Mouse (Mus musculus): ENCODE measurements around the gene Fbxw11.

GRCm38 (mm10) chr11:32676777-32677176, 34.3 kb downstream of the Fbxw11 start:
- no peak for TF ChIP-seq CTCF (IDR thresholded peaks at IDR 0.05; ENCODE audit: borderline replicate concordance, control insufficient read depth, extremely low read depth, insufficient read depth, low read length, poor library complexity)
- no peak for TF ChIP-seq POLR2A (IDR thresholded peaks at IDR 0.05; ENCODE audit: control insufficient read depth, extremely low read depth, insufficient read depth, low read length, poor library complexity)

Measured in thymus, adult 2 months (tissue).